8 mouse cellular contexts compared by ENCODE assay signal in the genomic region with DNA sequence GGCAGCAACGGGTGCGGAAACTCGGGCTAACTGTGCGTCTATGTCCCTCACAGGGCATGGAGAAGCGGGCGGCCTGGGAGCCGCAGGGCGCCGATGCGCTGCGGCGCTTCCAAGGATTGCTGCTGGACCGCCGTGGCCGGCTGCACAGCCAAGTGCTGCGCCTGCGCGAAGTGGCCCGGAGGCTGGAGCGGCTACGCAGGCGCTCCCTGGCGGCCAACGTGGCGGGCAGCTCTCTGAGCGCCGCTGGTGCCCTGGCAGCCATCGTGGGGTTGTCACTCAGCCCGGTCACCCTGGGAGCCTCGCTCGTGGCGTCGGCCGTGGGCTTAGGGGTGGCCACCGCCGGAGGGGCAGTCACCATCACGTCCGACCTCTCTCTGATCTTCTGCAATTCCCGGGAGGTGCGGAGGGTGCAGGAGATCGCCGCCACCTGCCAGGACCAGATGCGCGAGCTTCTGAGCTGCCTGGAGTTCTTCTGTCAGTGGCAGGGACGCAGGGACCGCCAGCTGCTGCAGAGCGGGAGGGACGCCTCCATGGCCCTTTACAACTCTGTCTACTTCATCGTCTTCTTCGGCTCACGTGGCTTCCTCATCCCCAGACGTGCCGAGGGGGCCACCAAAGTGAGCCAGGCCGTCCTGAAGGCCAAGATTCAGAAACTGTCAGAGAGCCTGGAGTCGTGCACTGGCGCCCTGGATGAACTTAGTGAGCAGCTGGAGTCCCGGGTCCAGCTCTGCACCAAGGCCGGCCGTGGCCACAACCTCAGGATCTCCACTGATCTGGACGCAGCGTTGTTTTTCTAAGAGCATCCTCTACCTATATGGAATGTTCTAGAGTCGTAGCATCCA. TPM values are rescaled to one million over a fixed set of nuclear protein-coding genes. Genes with fewer than 3 reads are reported as not detected.
DNase-seq lines count a peak whose midpoint lies in the region; ATAC-seq lines count a peak whose summit lies in the region.

No protein-coding gene starts in this region.

- DNase-seq in adrenal gland, adult (ENCODE audit: inconsistent age in 2 of 2, low spot score in 1 of 2) = peak; percentile 92 to 96
- peak; percentile 95 for DNase-seq in embryo, embryonic 10.5 days (ENCODE audit: low spot score)
- peak; percentile 95 for DNase-seq in gastrocnemius, postnatal 14 days
- DNase-seq in left cerebral cortex, postnatal 10 days (ENCODE audit: extremely low spot score in 1 of 2, low spot score in 2 of 2) = peak; percentile 79 to 96
- DNase-seq in right cerebral cortex, postnatal 10 days (ENCODE audit: low spot score in 2 of 2) = peak; percentile 92
- DNase-seq in urinary bladder, postnatal 14 days (ENCODE audit: low spot score) = peak; percentile 92

- intact Hi-C loops in gastrocnemius, postnatal 14 days (cut with DNase I; ENCODE audit: low total_unique reads) = no loop called here
- intact Hi-C loops in left cerebral cortex, postnatal 10 days (cut with DNase I) = no loop called here

- ATAC-seq in inflammation-experienced regulatory T-cells, adult 6 months = peak; percentile 78
- ATAC-seq in megakaryocyte progenitor cell, adult 5-6 weeks (replicated peaks; ENCODE audit: poor library complexity) = peak; percentile 79

RNA-seq across cellular contexts. Expression of gene Apold1, which starts 2.2 kb away (rescaled TPM):
- 1 to 10 TPM; 2.7 to 2.8 TPM for total RNA-seq in gastrocnemius, postnatal 14 days (2021)
- polyA plus RNA-seq in inflammation-experienced regulatory T-cells, adult 6 months (2017; shearing (Covaris generic)) = under 1 TPM in 2 of 3 experiments, not detected in 1; 0.09 to 0.33 TPM
- total RNA-seq in left cerebral cortex, postnatal 10 days (2021) = 1 to 10 TPM; 5.4 to 5.7 TPM
- 0.05 TPM in 1 of 2 replicates, not detected in the other for total RNA-seq in megakaryocyte progenitor cell, adult 5-6 weeks (2015)
- total RNA-seq in megakaryocyte progenitor cell, adult 5-6 weeks (2017) = 0.10 TPM in 1 of 2 replicates, not detected in the other

RNA-seq across cellular contexts. Expression of gene Ddx47, which starts 27.7 kb away (rescaled TPM):
- 10 to 100 TPM; 30.2 to 33.0 TPM for total RNA-seq in gastrocnemius, postnatal 14 days (2021)
- polyA plus RNA-seq in inflammation-experienced regulatory T-cells, adult 6 months (2017; shearing (Covaris generic)) = 100 to 1,000 TPM; 133 to 189 (median 188) TPM
- 10 to 100 TPM; 51.6 to 53.7 TPM for total RNA-seq in left cerebral cortex, postnatal 10 days (2021)
- total RNA-seq in megakaryocyte progenitor cell, adult 5-6 weeks (2015) = 52.4 and 69.7 TPM in 2 replicates
- 95.0 and 96.0 TPM in 2 replicates for total RNA-seq in megakaryocyte progenitor cell, adult 5-6 weeks (2017)

Comparison
In these comparisons a context has a peak if more than half of its experiments do, and no peak if none do; other contexts are left out.
1. Peak in every context shown above with its lines: DNase-seq and ATAC-seq.